Mouse (Mus musculus): ENCODE results near the gene Gramd4. TPM values are rescaled to one million over a fixed set of nuclear protein-coding genes. Genes with fewer than 3 reads are reported as not detected.
"Not testable (repeated sequence)": the region's sequence is repeated elsewhere in the genome, so short reads cannot be mapped to it uniquely, and the experiment has no call there.

Gramd4 gene
- polyA plus RNA-seq, 1 experiment = 18.9 TPM

- TF ChIP-seq CTCF (conservative IDR thresholded peaks at IDR 0.05; ENCODE audit: insufficient read depth, insufficient read length, low read depth, low read length) (no peak), POLR2A (IDR thresholded peaks at IDR 0.05; ENCODE audit: low read depth, low read length) (no peak)
- Histone ChIP-seq H3K4me3 (ENCODE audit: insufficient read depth, low read depth, low read length) (no peak overlapping the region), H3K36me3 (ENCODE audit: control insufficient read depth, insufficient read depth, low read length) (no peaks in the 10 kb centered on the region), H3K4me1 (ENCODE audit: control insufficient read depth, insufficient read depth, low read length) (peaks cover 11% of the 10 kb centered on the region; the same call in 1 of the 2 replicates), H3K27ac (ENCODE audit: insufficient read depth, low read depth, low read length) (0 out of 2 replicates have a peak overlapping the region, but pooled peaks have one; percentile 1), H3K27me3 (replicated peaks; ENCODE audit: control insufficient read depth, insufficient read depth, low read length) (no peaks in the 10 kb centered on the region)
- DNase-seq = no peak
- WGBS = 66% methylated on average over 22 of the region's 22 CpGs
Measured at GRCm38 (mm10) chr15:86176771-86177702, 119.5 kb downstream of the Gramd4 start.

GRCm38 (mm10) chr15:86177703-86178251, 120.3 kb downstream of the Gramd4 start:
- H3K36me3 ChIP-seq (ENCODE audit: control insufficient read depth, insufficient read depth, low read length); H3K27ac ChIP-seq (ENCODE audit: insufficient read depth, low read depth, low read length); DNase-seq; H3K4me1 ChIP-seq (ENCODE audit: control insufficient read depth, insufficient read depth, low read length); H3K4me3 ChIP-seq (ENCODE audit: insufficient read depth, low read depth, low read length); H3K27me3 ChIP-seq (replicated peaks; ENCODE audit: control insufficient read depth, insufficient read depth, low read length): not testable (repeated sequence)
- 88% methylated on average over 2 of the region's 2 CpGs for WGBS

DNA sequence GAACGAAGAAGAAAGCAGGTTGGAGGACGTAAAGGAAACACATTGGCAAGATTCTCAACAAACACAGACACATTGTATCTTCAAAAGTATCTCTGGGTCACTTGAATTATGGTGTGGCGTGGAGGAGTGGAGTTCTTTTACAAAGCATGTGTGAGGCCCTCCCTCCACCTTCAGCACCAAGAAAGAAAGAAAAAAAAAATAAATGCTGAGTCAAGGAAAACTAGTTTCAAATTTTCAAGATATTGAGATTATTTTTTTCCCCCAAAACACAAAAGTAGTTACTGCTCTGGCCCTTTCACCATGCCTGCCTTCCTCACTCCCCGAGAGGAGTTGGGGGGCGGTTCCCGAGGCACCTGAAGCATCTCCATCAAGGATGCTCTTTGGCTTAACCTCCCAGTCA, 121.1 kb downstream of the Gramd4 start:
- Histone ChIP-seq H3K27me3 (replicated peaks; ENCODE audit: control insufficient read depth, insufficient read depth, low read length) (no peaks in the 10 kb centered on the region), H3K4me1 (ENCODE audit: control insufficient read depth, insufficient read depth, low read length) (0 out of 2 replicates have a peak, but pooled peaks cover under 1% of the 10 kb centered on the region), H3K4me3 (ENCODE audit: insufficient read depth, low read depth, low read length) (no peak overlapping the region), H3K27ac (ENCODE audit: insufficient read depth, low read depth, low read length) (no peak overlapping the region), H3K36me3 (ENCODE audit: control insufficient read depth, insufficient read depth, low read length) (no peaks in the 10 kb centered on the region)
- TF ChIP-seq POLR2A (IDR thresholded peaks at IDR 0.05; ENCODE audit: low read depth, low read length) (no peak), CTCF (conservative IDR thresholded peaks at IDR 0.05; ENCODE audit: insufficient read depth, insufficient read length, low read depth, low read length) (no peak)
- no peak for DNase-seq
- 85% methylated on average over 6 of the region's 6 CpGs for WGBS

GRCm38 (mm10) chr15:86180427-86180826, 122.9 kb downstream of the Gramd4 start:
- Histone ChIP-seq H3K27me3 (replicated peaks; ENCODE audit: control insufficient read depth, insufficient read depth, low read length) (no peaks in the 10 kb centered on the region), H3K4me3 (ENCODE audit: insufficient read depth, low read depth, low read length) (no peak overlapping the region), H3K36me3 (ENCODE audit: control insufficient read depth, insufficient read depth, low read length) (no peaks in the 10 kb centered on the region), H3K4me1 (ENCODE audit: control insufficient read depth, insufficient read depth, low read length) (no peaks in the 10 kb centered on the region), H3K27ac (ENCODE audit: insufficient read depth, low read depth, low read length) (no peak overlapping the region)
- 69% methylated on average over 4 of the region's 4 CpGs for WGBS
- TF ChIP-seq CTCF (conservative IDR thresholded peaks at IDR 0.05; ENCODE audit: insufficient read depth, insufficient read length, low read depth, low read length) = no peak
- TF ChIP-seq POLR2A (IDR thresholded peaks at IDR 0.05; ENCODE audit: low read depth, low read length) = no peak
- DNase-seq = no peak

- H3K4me1 ChIP-seq (ENCODE audit: control insufficient read depth, insufficient read depth, low read length); DNase-seq: not testable (repeated sequence)
- 98% methylated on average over 3 of the region's 3 CpGs for WGBS
Measured at GRCm38 (mm10) chr15:86181321-86181720, 123.8 kb downstream of the Gramd4 start.

GRCm38 (mm10) chr15:86181941-86182439, 124.5 kb downstream of the Gramd4 start:
- peak overlapping the region; percentile 53; the same call in 1 of the 2 replicates for H3K27ac ChIP-seq (ENCODE audit: insufficient read depth, low read depth, low read length)
- H3K36me3 ChIP-seq (ENCODE audit: control insufficient read depth, insufficient read depth, low read length) = no peaks in the 10 kb centered on the region
- no peaks in the 10 kb centered on the region for H3K27me3 ChIP-seq (replicated peaks; ENCODE audit: control insufficient read depth, insufficient read depth, low read length)
- 52% methylated on average over 11 of the region's 11 CpGs for WGBS
- H3K4me3 ChIP-seq (ENCODE audit: insufficient read depth, low read depth, low read length) = no peak overlapping the region
- peaks cover 4% of the 10 kb centered on the region; the same call in 1 of the 2 replicates for H3K4me1 ChIP-seq (ENCODE audit: control insufficient read depth, insufficient read depth, low read length)
- DNase-seq = peak; percentile 69
- TF ChIP-seq CTCF (conservative IDR thresholded peaks at IDR 0.05; ENCODE audit: insufficient read depth, insufficient read length, low read depth, low read length) = no peak
- no peak for TF ChIP-seq POLR2A (IDR thresholded peaks at IDR 0.05; ENCODE audit: low read depth, low read length)

More at GRCm38 (mm10) chr15:86181321-86181720, 123.8 kb downstream of the Gramd4 start:
- not testable (repeated sequence) for H3K27ac ChIP-seq (ENCODE audit: insufficient read depth, low read depth, low read length); H3K4me3 ChIP-seq (ENCODE audit: insufficient read depth, low read depth, low read length); H3K27me3 ChIP-seq (replicated peaks; ENCODE audit: control insufficient read depth, insufficient read depth, low read length); H3K36me3 ChIP-seq (ENCODE audit: control insufficient read depth, insufficient read depth, low read length)

GRCm38 (mm10) chr15:86182646-86183045, 125.2 kb downstream of the Gramd4 start:
- no peak for TF ChIP-seq POLR2A (IDR thresholded peaks at IDR 0.05; ENCODE audit: low read depth, low read length)
- no peak for TF ChIP-seq CTCF (conservative IDR thresholded peaks at IDR 0.05; ENCODE audit: insufficient read depth, insufficient read length, low read depth, low read length)
- Histone ChIP-seq H3K4me1 (ENCODE audit: control insufficient read depth, insufficient read depth, low read length) (peaks cover 4% of the 10 kb centered on the region; the same call in 1 of the 2 replicates), H3K27me3 (replicated peaks; ENCODE audit: control insufficient read depth, insufficient read depth, low read length) (no peaks in the 10 kb centered on the region), H3K27ac (ENCODE audit: insufficient read depth, low read depth, low read length) (0 out of 2 replicates have a peak overlapping the region, but pooled peaks have one; percentile 2), H3K36me3 (ENCODE audit: control insufficient read depth, insufficient read depth, low read length) (no peaks in the 10 kb centered on the region), H3K4me3 (ENCODE audit: insufficient read depth, low read depth, low read length) (no peak overlapping the region)
- WGBS = 48% methylated on average over 13 of the region's 13 CpGs
- DNase-seq = peak; percentile 49
